Comparison of ENCODE assay signal across 8 mouse cellular contexts in the genomic region with DNA sequence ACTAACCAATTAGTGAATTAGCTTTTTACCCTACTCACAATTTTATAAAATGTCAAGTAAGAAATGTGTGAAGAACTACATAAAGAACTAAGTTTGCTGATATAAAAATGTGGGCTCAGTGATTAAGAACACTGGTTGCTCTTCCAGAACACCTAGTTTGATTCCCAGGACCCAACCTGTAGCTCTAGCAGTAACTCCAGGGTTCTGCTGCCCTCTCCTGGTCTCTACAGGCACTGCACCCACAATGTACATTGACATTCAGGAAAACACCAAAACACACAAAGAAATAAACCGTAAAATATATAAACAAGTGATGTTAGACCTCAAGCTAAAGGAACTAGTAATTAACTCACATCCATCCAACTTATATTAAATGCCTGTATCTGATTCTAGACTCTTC. TPM values are rescaled to one million over a fixed set of nuclear protein-coding genes. Genes with fewer than 3 reads are reported as not detected.
DNase-seq lines count a peak whose midpoint lies in the region; ATAC-seq and TF ChIP-seq lines count a peak whose summit lies in the region.

No protein-coding gene starts in this region.

- no peak overlapping the region for H3K4me3 ChIP-seq in midbrain, embryonic 11.5 days (ENCODE audit: low read depth, low read length)
- no peak overlapping the region for H3K4me3 ChIP-seq in midbrain, embryonic 13.5 days (replicated peaks)
- no peak overlapping the region for H3K4me3 ChIP-seq in stomach, postnatal 0 days (ENCODE audit: low read depth, low read length)

- no peaks in the 10 kb centered on the region for H3K9me3 ChIP-seq in midbrain, embryonic 11.5 days (ENCODE audit: control insufficient read depth, low read length)
- no peaks in the 10 kb centered on the region for H3K9me3 ChIP-seq in midbrain, embryonic 13.5 days
- no peaks in the 10 kb centered on the region for H3K9me3 ChIP-seq in stomach, postnatal 0 days (ENCODE audit: control insufficient read depth, low read length)

- 81% methylated on average over 1 of the region's 1 CpGs for WGBS in midbrain, embryonic 11.5 days
- WGBS in midbrain, embryonic 13.5 days = 75% methylated on average over 1 of the region's 1 CpGs
- 58% methylated on average over 1 of the region's 1 CpGs for WGBS in stomach, postnatal 0 days

- no peak for ATAC-seq in midbrain, embryonic 11.5 days (ENCODE audit: low FRiP score)
- ATAC-seq in midbrain, embryonic 13.5 days = no peak
- peak; percentile 96 for ATAC-seq in granulocyte monocyte progenitor cell, adult 5-6 weeks (replicated peaks; ENCODE audit: poor library complexity, severe bottlenecking)
- no peak for ATAC-seq in stomach, postnatal 0 days (ENCODE audit: low FRiP score, low TSS enrichment)

- H3K36me3 ChIP-seq in midbrain, embryonic 11.5 days (ENCODE audit: control insufficient read depth, insufficient read depth, low read length) = peaks cover 9% of the 10 kb centered on the region
- H3K36me3 ChIP-seq in midbrain, embryonic 13.5 days = peaks cover 48% of the 10 kb centered on the region
- H3K36me3 ChIP-seq in stomach, postnatal 0 days (ENCODE audit: control insufficient read depth, insufficient read depth, low read length) = peaks cover 9% of the 10 kb centered on the region; the same call in 1 of the 2 replicates

- peak; percentile 97 for DNase-seq in midbrain, embryonic 11.5 days (ENCODE audit: low spot score, missing footprints)
- DNase-seq in ZHBTc4 (ENCODE audit: low read depth, low spot score) = peak; percentile 74
- peak; percentile 75 to 84 for DNase-seq in cerebellum, postnatal 14 days
- peak; percentile 27 to 33 for DNase-seq in layer of hippocampus, postnatal 36 days
- peak; percentile 51 for DNase-seq in mesoderm, embryonic 11.5 days (ENCODE audit: low read depth, low spot score)
- peak; percentile 53 for DNase-seq in stomach, postnatal 0 days (ENCODE audit: low spot score)

- H3K27me3 ChIP-seq in midbrain, embryonic 11.5 days (ENCODE audit: control insufficient read depth, insufficient read depth, low read length) = no peaks in the 10 kb centered on the region
- no peaks in the 10 kb centered on the region for H3K27me3 ChIP-seq in midbrain, embryonic 13.5 days
- no peaks in the 10 kb centered on the region for H3K27me3 ChIP-seq in stomach, postnatal 0 days (ENCODE audit: control insufficient read depth, insufficient read depth, low read length)

- H3K4me2 ChIP-seq in midbrain, embryonic 11.5 days = no peak overlapping the region
- H3K4me2 ChIP-seq in midbrain, embryonic 13.5 days (replicated peaks) = no peak overlapping the region
- no peak overlapping the region for H3K4me2 ChIP-seq in stomach, postnatal 0 days (replicated peaks; ENCODE audit: low read depth)

- no peak overlapping the region for H3K9ac ChIP-seq in midbrain, embryonic 11.5 days (ENCODE audit: low read length)
- H3K9ac ChIP-seq in midbrain, embryonic 13.5 days (replicated peaks) = no peak overlapping the region
- H3K9ac ChIP-seq in stomach, postnatal 0 days (ENCODE audit: low read length) = no peak overlapping the region

- no peak overlapping the region for H3K27ac ChIP-seq in midbrain, embryonic 11.5 days (ENCODE audit: low read depth, low read length)
- no peak overlapping the region for H3K27ac ChIP-seq in midbrain, embryonic 13.5 days
- no peak overlapping the region for H3K27ac ChIP-seq in stomach, postnatal 0 days (replicated peaks)

- no peak for TF ChIP-seq EP300 in stomach, postnatal 0 days (optimal IDR thresholded peaks at IDR 0.05)

- H3K4me1 ChIP-seq in midbrain, embryonic 11.5 days (ENCODE audit: control insufficient read depth, insufficient read depth, low read length) = no peaks in the 10 kb centered on the region
- no peaks in the 10 kb centered on the region for H3K4me1 ChIP-seq in midbrain, embryonic 13.5 days (replicated peaks)
- no peaks in the 10 kb centered on the region for H3K4me1 ChIP-seq in stomach, postnatal 0 days (replicated peaks; ENCODE audit: control insufficient read depth, insufficient read depth)

- TF ChIP-seq CTCF in stomach, postnatal 0 days (IDR thresholded peaks at IDR 0.05; ENCODE audit: low read depth) = peak; percentile 84

RNA-seq across cellular contexts. Expression of a gene that starts 7.3 kb away (rescaled TPM):
- 0.41 and 0.94 TPM in 2 replicates for polyA plus RNA-seq in midbrain, embryonic 11.5 days (2014; fragmentation: Nextera tagmentation; extraction: Ambion mirVana)
- 0.19 and 1.0 TPM in 2 replicates for polyA plus RNA-seq in midbrain, embryonic 13.5 days (2015; fragmentation: Nextera tagmentation; extraction: Ambion mirVana)
- total RNA-seq in granulocyte monocyte progenitor cell, adult 5-6 weeks (2014; fragmentation: Nextera tagmentation) = 0.69 TPM in 1 of 2 replicates, not detected in the other
- total RNA-seq in granulocyte monocyte progenitor cell, adult 5-6 weeks (2017) = 0.13 TPM in 1 of 2 replicates, not detected in the other
- under 1 TPM; 0.22 to 0.25 TPM for total RNA-seq in layer of hippocampus, postnatal 36 days (2021)
- 1.2 and 1.3 TPM in 2 replicates for polyA plus RNA-seq in stomach, postnatal 0 days (2015; fragmentation: Nextera tagmentation; extraction: Ambion mirVana)

RNA-seq across cellular contexts. Expression of a gene that starts 7.9 kb away (rescaled TPM):
- polyA plus RNA-seq in midbrain, embryonic 11.5 days (2014; fragmentation: Nextera tagmentation; extraction: Ambion mirVana) = 37.5 and 38.8 TPM in 2 replicates
- polyA plus RNA-seq in midbrain, embryonic 13.5 days (2015; fragmentation: Nextera tagmentation; extraction: Ambion mirVana) = 22.9 and 25.7 TPM in 2 replicates
- total RNA-seq in granulocyte monocyte progenitor cell, adult 5-6 weeks (2014; fragmentation: Nextera tagmentation) = 19.1 and 23.9 TPM in 2 replicates
- 40.8 and 48.3 TPM in 2 replicates for total RNA-seq in granulocyte monocyte progenitor cell, adult 5-6 weeks (2017)
- 10 to 100 TPM; 17.5 to 17.6 TPM for total RNA-seq in layer of hippocampus, postnatal 36 days (2021)
- polyA plus RNA-seq in stomach, postnatal 0 days (2015; fragmentation: Nextera tagmentation; extraction: Ambion mirVana) = 21.4 and 22.2 TPM in 2 replicates

Comparison
In these comparisons a context has a peak if more than half of its experiments do, and no peak if none do; other contexts are left out.
1. DNase-seq: peak in every context shown above with its lines; median percentile 97 in midbrain, embryonic 11.5 days; 80 in cerebellum, postnatal 14 days; 74 in ZHBTc4; 53 in stomach, postnatal 0 days; 51 in mesoderm, embryonic 11.5 days; 30 in layer of hippocampus, postnatal 36 days.